Mouse (Mus musculus): ENCODE measurements around the gene Dda1.

DNA sequence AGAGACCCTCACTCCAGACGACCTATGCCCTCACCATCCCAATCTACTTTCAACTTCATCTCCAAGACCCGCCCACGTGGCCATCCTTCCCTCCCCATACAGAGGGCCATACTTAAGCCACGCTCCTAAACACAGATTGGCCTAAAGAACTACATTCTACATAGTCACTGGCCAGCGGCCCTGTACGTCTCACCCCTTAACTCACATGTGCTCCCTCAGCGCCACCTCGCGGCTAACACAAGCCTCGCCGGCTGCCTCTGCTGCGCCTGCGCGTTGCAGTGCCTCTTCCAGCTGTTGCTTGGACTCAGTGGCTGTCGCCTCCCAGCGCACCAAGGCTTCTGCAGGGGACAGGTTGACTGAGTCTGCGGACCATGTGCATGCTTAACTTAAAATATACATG, 52.6 kb downstream of the Dda1 start:
- no peak for TF ChIP-seq POLR2A (IDR thresholded peaks at IDR 0.05; ENCODE audit: borderline replicate concordance, low read depth, low read length)
- TF ChIP-seq CTCF (IDR thresholded peaks at IDR 0.05; ENCODE audit: low read depth, low read length), result no peak
